Mouse (Mus musculus) liver, embryonic 14.5 days (tissue): ENCODE data around the gene Hoxa3. TPM values are rescaled to one million over a fixed set of nuclear protein-coding genes. Genes with fewer than 3 reads are reported as not detected.

Experiments
- ATAC-seq: fragments of 200-750 bp; cut with Nextera tagmentation; 2 replicates; pipeline ENCODE4 v1.8.0; 2017; ENCODE audit warnings: moderate number of reproducible peaks, mild to moderate bottlenecking, moderate library complexity; ENCODE audit not compliant: insufficient read depth
- DNase-seq, 3 experiments: peaks; one replicate each; pipeline ENCODE4 v3.0.0-alpha.2; 2012 to 2013; ENCODE audit warnings: low read depth in 3 of 3, low spot score in 3 of 3
- H3K27ac ChIP-seq: fragments of 300-500 bp; sonication (generic); 2 replicates; pipeline ENCODE4 v1.5.1; 2014; ENCODE audit warnings: moderate library complexity, mild to moderate bottlenecking, control low read depth, inconsistent platforms
- H3K27me3 ChIP-seq: fragments of 300-500 bp; sonication (generic); 2 replicates; pipeline ENCODE4 v1.6.1; 2014; ENCODE audit warnings: mild to moderate bottlenecking, low read length, moderate library complexity; ENCODE audit not compliant: control insufficient read depth, insufficient read depth
- H3K36me3 ChIP-seq: fragments of 300-500 bp; sonication (generic); replicated peaks from 2 replicates; pipeline ENCODE4 v1.6.1; 2014; ENCODE audit warnings: low read depth; ENCODE audit not compliant: control insufficient read depth, insufficient read depth
- H3K4me1 ChIP-seq, 2 experiments: fragments of 200-500 bp in 1 of 2; fragments of 300-500 bp in 1 of 2; sonication (generic) in 1 of 2; replicated peaks; 2 replicates each; pipeline ENCODE4 v1.6.1; 2012 to 2014; ENCODE audit warnings: antibody characterized with exemption in 1 of 2, inconsistent platforms in 1 of 2, low read length in 1 of 2; ENCODE audit not compliant: control insufficient read depth in 2 of 2, insufficient read depth in 2 of 2
- H3K4me2 ChIP-seq: fragments of 300-500 bp; sonication (generic); 2 replicates; pipeline ENCODE4 v1.6.1; 2014; ENCODE audit warnings: low read depth, mild to moderate bottlenecking, control low read depth, moderate library complexity
- H3K4me3 ChIP-seq, 2 experiments: fragments of 200-500 bp in 1 of 2; fragments of 300-500 bp in 1 of 2; sonication (generic) in 1 of 2; 2 replicates each; pipeline ENCODE4 v1.5.1; 2012 to 2014; ENCODE audit warnings: low read depth in 2 of 2, low read length in 2 of 2, mild to moderate bottlenecking in 2 of 2, control low read depth in 1 of 2, inconsistent platforms in 1 of 2, moderate library complexity in 1 of 2; ENCODE audit not compliant: insufficient read depth in 1 of 2
- H3K9ac ChIP-seq: fragments of 300-500 bp; sonication (generic); replicated peaks from 2 replicates; pipeline ENCODE4 v1.6.1; 2014; ENCODE audit warnings: mild to moderate bottlenecking, control low read depth, moderate library complexity
- H3K9me3 ChIP-seq: fragments of 300-500 bp; sonication (generic); 2 replicates; pipeline ENCODE4 v1.6.1; 2016; ENCODE audit warnings: low read length, mixed read lengths; ENCODE audit not compliant: control insufficient read depth
- CTCF ChIP-seq: IDR thresholded peaks from 2 replicates; pipeline ENCODE4 v1.5.1; 2016; ENCODE audit warnings: antibody characterized with exemption, low read depth, control low read depth
- EP300 ChIP-seq: IDR thresholded peaks from 2 replicates; pipeline ENCODE4 v1.6.1; 2016; ENCODE audit warnings: antibody characterized with exemption, low read depth
- WGBS: fragments of 180-500 bp; shearing (Covaris S2); extraction: QIAGEN DNeasy Blood & Tissue Kit; methylation state at CpG from one replicate; pipeline ENCODE4 v1.1.7; 2014; ENCODE audit not compliant: insufficient replicate concordance; 5-methylcytosine and 5-hydroxymethylcytosine counted together
- polyA plus RNA-seq, 2 experiments: library from polyadenylated mRNA; depleted of rRNA in 1 of 2; stranded (reverse) in 1 of 2; unstranded in 1 of 2; fragments of >200 nt; fragmentation: Nextera tagmentation in 1 of 2; extraction: Ambion mirVana in 1 of 2; gene quantifications; 2 replicates each; pipeline versions ENCODE4 v1.2.1 to v1.2.3; 2012 to 2014

Gene Hoxa3
- polyA plus RNA-seq, 2 experiments, result 0.13 to 0.37 TPM

DNA sequence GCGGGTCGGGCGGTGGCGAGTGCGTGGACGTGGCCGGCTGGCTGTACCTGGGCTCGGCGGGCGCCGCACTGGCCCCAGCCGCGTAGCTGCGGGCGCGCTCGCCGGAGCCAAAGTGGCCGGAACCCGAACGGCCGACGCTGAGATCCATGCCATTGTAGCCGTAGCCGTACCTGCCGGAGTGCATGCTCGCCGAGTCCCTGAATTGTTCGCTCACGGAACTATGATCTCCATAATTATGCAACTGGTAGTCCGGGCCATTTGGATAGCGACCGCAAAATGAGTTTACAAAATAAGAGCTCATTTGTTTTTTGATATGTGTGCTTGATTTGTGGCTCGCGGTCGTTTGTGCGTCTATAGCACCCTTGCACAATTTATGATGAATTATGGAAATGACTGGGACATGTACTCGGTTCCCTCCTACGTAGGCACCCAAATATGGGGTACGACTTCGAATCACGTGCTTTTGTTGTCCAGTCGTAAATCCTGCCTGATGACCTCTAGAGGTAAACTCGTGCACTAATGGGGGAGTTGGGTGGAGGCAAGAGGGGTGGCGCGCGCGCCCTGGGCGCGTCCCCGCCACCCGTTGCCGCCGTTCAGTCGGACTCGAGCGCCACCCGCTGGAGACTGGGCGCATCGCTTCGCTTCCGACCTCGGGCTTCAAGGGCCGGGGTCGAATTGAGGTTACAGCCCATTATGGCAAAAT is 8.9 kb downstream of the Hoxa3 start, which contains the start of gene Hoxa5:
Hoxa5 (minus strand) TSS at position 538 of the 703 bp plus-strand sequence.
- peaks cover 97% of the 10 kb centered on the region for H3K27me3 ChIP-seq
- under 1% methylated on average over 65 of the region's 65 CpGs for WGBS
- ATAC-seq, result no peak

DNA sequence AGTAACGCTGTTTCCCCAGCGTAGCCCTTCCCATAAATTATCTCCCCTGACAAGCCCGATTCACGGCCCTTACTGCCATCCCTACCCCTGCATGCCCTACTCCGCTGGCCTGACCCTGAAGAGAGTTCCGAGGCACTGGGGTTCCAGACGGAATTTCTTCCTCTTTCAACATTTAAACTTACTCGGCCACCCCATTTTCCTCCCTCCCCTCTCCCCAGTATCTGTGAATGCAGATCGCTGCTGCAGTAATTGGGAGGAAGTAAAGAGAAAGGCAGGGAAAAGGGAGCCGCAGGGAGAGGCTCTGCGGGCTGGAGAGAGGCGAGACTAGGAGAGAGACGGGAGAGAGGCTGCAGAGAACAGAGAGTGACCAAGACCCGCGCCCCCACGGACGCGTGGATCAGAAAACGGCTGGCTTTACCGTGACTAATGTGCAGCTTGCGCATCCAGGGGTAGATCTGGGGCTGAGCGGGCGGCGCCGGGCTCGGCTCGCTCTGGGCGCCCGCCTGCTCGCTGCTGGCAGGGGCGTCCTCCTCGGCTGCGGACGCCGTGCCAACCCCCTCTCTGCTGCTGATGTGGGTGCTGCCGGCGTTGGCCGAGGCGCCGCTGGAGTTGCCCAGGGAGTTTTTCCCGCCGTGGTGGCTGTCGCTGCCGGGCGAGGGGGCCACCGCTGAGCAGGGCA is 9.6 kb downstream of the Hoxa3 start:
- no peak overlapping the region for H3K27ac ChIP-seq
- no peak for DNase-seq

More for the DNA sequence above, 8.9 kb downstream of the Hoxa3 start, which contains the start of gene Hoxa5:
- Histone ChIP-seq H3K9me3 (no peaks in the 10 kb centered on the region), H3K4me3 (peak within 1 kb of the TSS; percentile 44 to 47), H3K4me1 (no peaks in the 10 kb centered on the region), H3K36me3 (no peaks in the 10 kb centered on the region), H3K4me2 (peak within 1 kb of the TSS; percentile 43), H3K27ac (no peak within 1 kb of the TSS), H3K9ac (no peak within 1 kb of the TSS; the same call in 1 of the 2 replicates)
- TF ChIP-seq EP300 (no peak), CTCF (peak; percentile 67)
- DNase-seq, result peak in 2 of 3 experiments; percentile 17 to 31

DNA sequence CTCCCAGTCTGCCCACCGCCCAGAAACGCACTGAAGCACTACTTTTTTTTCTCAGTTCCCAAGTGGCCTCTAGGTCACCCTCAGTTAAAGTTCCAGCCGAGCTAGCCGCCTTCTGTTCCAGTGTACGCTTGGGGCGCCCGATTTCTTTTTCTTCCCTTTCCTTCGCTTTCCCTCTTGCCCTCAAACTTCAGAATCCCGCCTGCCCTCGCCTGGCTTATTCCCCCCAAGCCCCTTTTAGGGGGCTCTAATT is 10.1 kb downstream of the Hoxa3 start:
- H3K9ac ChIP-seq, result no peak overlapping the region
- WGBS, result 3% methylated on average over 10 of the region's 10 CpGs
- no peak overlapping the region for H3K27ac ChIP-seq
- H3K9me3 ChIP-seq, result no peaks in the 10 kb centered on the region
- TF ChIP-seq CTCF (no peak), EP300 (no peak)
- DNase-seq (no peak), ATAC-seq (no peak)
- peak overlapping the region in 1 of 2 experiments; percentile 44; a peak in 2 of 4 replicates for H3K4me3 ChIP-seq
- no peaks in the 10 kb centered on the region for H3K36me3 ChIP-seq
- H3K4me2 ChIP-seq, result peak overlapping the region; percentile 43
- H3K4me1 ChIP-seq, result no peaks in the 10 kb centered on the region
- peaks cover 95% of the 10 kb centered on the region for H3K27me3 ChIP-seq

More for the DNA sequence above, 9.6 kb downstream of the Hoxa3 start:
- H3K4me2 ChIP-seq, result peak overlapping the region; percentile 43
- H3K36me3 ChIP-seq, result no peaks in the 10 kb centered on the region
- WGBS, result under 1% methylated on average over 46 of the region's 46 CpGs
- ATAC-seq, result no peak
- H3K9me3 ChIP-seq, result no peaks in the 10 kb centered on the region
- peak overlapping the region; percentile 44 to 47 for H3K4me3 ChIP-seq
- H3K9ac ChIP-seq, result no peak overlapping the region; the same call in 1 of the 2 replicates
- peaks cover 95% of the 10 kb centered on the region for H3K27me3 ChIP-seq
- TF ChIP-seq EP300, result no peak
- TF ChIP-seq CTCF, result no peak
- H3K4me1 ChIP-seq, result no peaks in the 10 kb centered on the region

DNA sequence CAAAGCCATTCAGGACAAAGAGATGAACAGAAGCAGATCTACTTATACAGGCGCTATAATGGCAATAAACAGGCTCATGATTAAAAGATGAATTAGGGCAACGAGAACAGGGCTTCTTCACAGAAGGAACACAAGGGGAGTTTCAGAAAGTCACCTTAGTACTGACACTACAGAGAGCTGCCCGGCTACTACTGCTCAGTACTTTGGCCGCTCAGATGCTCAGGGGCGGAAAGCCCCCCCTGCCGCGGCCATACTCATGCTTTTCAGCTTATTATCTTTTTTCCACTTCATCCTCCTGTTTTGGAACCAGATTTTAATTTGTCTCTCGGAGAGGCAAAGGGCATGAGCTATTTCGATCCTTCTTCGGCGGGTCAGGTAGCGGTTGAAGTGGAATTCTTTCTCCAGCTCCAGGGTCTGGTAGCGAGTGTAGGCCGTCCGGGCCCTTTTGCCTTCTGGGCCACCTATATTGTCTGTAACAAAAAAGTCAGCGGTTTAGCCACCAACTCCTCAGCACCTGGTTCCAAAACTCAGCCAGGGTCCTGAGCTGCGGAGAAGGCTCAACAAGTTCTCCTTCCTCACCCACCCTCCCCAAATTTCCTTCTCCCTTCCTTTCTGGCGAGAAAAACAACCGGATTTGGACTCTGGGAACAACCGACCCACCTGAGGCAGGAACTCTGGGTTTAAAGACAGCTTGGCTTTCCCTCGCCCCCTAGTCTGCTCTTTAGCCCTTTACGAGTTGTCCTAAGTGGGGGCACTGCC is 10.6 kb downstream of the Hoxa3 start:
- DNase-seq (no peak), ATAC-seq (no peak)
- peaks cover 97% of the 10 kb centered on the region for H3K27me3 ChIP-seq
- H3K4me3 ChIP-seq, result peak overlapping the region in 1 of 2 experiments; percentile 27; a peak in 1 of 4 replicates
- H3K9me3 ChIP-seq, result no peaks in the 10 kb centered on the region
- no peak overlapping the region for H3K9ac ChIP-seq
- no peaks in the 10 kb centered on the region for H3K36me3 ChIP-seq
- H3K4me2 ChIP-seq, result no peak overlapping the region
- WGBS, result 27% methylated on average over 22 of the region's 22 CpGs
- no peaks in the 10 kb centered on the region for H3K4me1 ChIP-seq
- TF ChIP-seq CTCF (no peak), EP300 (no peak)
- H3K27ac ChIP-seq, result no peak overlapping the region
